Mouse (Mus musculus): Measurements from ENCODE around the gene Gm13306. TPM values are rescaled to one million over a fixed set of nuclear protein-coding genes. Genes with fewer than 3 reads are reported as not detected.

Gm13306 gene
- total RNA-seq (2023), result not detected

DNA sequence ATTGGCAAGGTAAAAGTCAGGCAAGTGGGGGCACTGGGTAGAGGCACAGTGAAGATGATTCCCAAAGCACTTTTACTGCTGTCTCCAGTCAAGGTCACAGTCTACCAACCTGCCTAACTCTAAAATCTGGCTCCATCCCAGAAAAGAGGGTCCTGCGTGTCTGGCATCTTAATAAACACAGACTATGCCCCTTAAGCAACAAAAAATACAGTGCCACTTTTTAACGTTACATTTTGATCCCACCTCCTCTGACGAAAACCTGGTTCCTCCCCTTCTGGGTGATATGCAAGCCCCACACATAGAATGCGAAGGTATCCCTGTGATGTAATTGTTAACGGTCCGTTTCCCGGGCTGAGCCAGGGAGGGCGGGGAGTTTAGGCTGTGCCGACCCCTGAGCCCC lies at the start of gene Gm13306:
Gene Gm13306 (plus strand): TSS at position 301 of the 400 bp plus-strand sequence.

DNA sequence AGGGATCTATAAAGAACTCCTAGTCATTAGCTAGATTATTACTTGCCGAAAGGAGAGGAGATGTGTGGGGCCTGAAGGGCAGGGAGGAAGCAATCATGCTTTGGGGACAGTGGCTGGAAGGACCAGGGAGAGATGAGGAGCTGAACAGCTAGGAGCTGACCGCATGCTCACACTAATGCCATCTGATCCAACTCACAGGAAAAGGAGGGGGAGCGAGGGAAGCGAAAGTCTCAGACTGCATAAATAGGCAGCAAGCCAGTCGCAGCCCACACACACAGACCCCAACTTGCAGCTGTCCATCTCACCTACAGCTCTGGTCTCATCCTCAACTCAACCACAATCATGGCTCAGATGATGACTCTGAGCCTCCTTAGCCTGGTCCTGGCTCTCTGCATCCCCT lies 38.7 kb upstream of the Gm13306 start, which contains the start of gene Gm13304:
Gene Gm13304 (plus strand): TSS at position 301 of the 400 bp plus-strand sequence.

DNA sequence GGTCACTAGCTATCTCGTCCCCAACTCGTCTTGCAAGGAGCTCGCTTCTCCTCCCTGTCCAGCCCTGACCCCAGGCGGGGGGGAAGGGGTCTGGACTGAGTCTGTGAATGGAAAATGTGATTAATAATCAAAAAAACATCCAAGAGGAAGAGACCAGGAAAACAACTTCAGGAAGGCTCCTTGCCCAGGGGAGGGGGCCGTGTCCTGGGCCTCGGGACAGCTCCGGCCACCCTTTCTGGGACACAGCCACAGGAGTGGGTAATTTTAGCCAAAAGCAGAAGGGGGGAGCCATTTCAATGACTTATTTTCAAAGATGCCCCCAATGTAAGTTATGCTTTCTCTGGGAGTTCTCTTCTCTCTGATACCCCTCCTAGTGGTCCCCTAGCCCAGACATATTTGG lies 15.3 kb downstream of the Gm13306 start, which contains the start of gene Gm13305:
Gene Gm13305 (minus strand): TSS at position 101 of the 400 bp plus-strand sequence.

Other genes starting within 250 kb of the Gm13306 start
- gene Gm21541, start 249.8 kb upstream of the Gm13306 start, total RNA-seq (2023), result not detected
- gene Gm20878, start 211.9 kb upstream of the Gm13306 start, total RNA-seq (2023), result not detected
- not detected for gene Fam205a4, start 187.4 kb upstream of the Gm13306 start, total RNA-seq (2023)
- not detected for gene Gm21093, start 118.7 kb upstream of the Gm13306 start, total RNA-seq (2023)
- gene Gm3893, start 62.2 kb upstream of the Gm13306 start, total RNA-seq (2023), result not detected
- not detected for gene Gm13304, start 38.6 kb upstream of the Gm13306 start, total RNA-seq (2023)
- gene Gm13305, start 15.2 kb downstream of the Gm13306 start, total RNA-seq (2023), result not detected
- not detected for gene Gm10600, start 87.2 kb downstream of the Gm13306 start, total RNA-seq (2023)
- gene Ccl21b, start 102.3 kb downstream of the Gm13306 start, total RNA-seq (2023), result not detected
- not detected for gene Gm21953, start 140.8 kb downstream of the Gm13306 start, total RNA-seq (2023)
- 0.24 TPM for gene Fam205a3, start 164.9 kb downstream of the Gm13306 start, total RNA-seq (2023)

Data from CD4-positive naive resting alpha-beta T cell, adult 57 days (primary cell).